Mouse (Mus musculus): Measurements from ENCODE around the gene Rabep1. TPM values are rescaled to one million over a fixed set of nuclear protein-coding genes. Genes with fewer than 3 reads are reported as not detected.

Rabep1 gene
- polyA plus RNA-seq, 1 experiment from 2014 or later = 38.0 TPM

DNA sequence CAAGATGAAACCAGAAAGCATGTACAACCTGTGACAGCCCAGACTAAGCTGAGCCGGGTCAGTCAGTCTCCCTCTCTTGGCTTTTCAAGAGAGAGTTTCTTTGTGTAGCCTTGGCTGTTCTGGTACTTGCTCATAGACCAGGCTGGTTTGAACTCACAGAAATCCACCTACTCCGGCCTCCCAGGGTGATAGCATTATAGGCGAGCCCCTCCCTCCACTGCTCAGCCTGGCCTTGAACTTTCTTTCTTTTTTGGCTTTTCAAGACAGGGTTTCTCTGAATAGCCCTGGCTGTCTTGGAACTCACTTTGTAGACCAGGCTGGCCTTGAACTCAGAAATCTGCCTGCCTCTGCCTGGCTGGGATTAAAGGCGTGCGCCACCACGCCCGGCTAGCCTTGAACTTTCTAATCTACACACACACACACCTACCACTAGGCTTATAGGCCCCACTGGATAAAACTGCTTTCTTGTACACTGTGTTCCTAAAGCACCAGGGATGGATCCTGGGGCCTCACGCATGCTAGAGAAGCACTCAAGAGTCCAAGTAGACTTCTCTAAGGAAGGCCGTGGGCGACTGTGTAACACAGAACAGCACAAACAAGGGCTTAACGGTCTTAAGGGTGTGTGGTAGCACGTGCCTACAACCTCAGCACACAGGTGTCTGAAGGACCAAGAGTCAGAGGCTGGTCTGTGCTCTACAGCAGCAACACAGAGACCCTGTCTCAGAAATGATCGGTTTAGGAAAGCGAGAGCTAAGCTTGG, 136.4 kb downstream of the Rabep1 start:
- H3K4me2 ChIP-seq = peak overlapping the region; percentile 76
- 91% methylated on average over 14 of the region's 14 CpGs for WGBS
- H3K4me1 ChIP-seq (replicated peaks) = peaks cover 12% of the 10 kb centered on the region
- H3K36me3 ChIP-seq = peaks cover 69% of the 10 kb centered on the region
- H3K27me3 ChIP-seq = no peaks in the 10 kb centered on the region
- H3K9me3 ChIP-seq = no peaks in the 10 kb centered on the region
- H3K27ac ChIP-seq = no peak overlapping the region
- no peak for ATAC-seq (ENCODE audit: insufficient number of reproducible peaks, insufficient read depth, low FRiP score, low TSS enrichment, low read depth)
- peak overlapping the region; percentile 99 for H3K4me3 ChIP-seq (replicated peaks)
- no peak overlapping the region for H3K9ac ChIP-seq (replicated peaks)

DNA sequence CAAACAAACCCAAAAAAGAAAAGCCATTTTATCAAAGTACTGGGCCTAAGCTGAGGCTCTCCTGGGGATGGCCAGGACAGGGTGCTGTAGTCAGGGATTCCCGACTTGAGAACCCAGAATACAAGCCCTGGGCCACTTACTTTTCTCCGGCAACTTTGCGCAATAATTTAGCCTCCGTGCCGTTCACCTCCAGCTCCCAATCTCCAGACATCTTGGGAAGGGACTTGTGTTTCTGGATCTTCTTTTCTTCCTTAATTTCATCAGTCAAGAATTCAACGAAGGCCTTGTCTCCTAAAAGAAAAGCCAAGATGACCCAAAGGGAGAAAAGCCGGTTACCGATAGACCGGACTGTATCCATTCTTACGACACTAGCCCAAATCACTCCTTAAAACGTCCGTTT, 137.5 kb downstream of the Rabep1 start:
- Histone ChIP-seq H3K9ac (replicated peaks) (peak overlapping the region; percentile 91), H3K4me3 (replicated peaks) (peak overlapping the region; percentile 99), H3K27me3 (no peaks in the 10 kb centered on the region), H3K9me3 (no peaks in the 10 kb centered on the region), H3K36me3 (peaks cover 69% of the 10 kb centered on the region), H3K27ac (no peak overlapping the region), H3K4me2 (peak overlapping the region; percentile 76), H3K4me1 (replicated peaks) (peaks cover 12% of the 10 kb centered on the region)
- 10% methylated on average over 12 of the region's 12 CpGs for WGBS
- ATAC-seq (ENCODE audit: insufficient number of reproducible peaks, insufficient read depth, low FRiP score, low TSS enrichment, low read depth) = no peak

DNA sequence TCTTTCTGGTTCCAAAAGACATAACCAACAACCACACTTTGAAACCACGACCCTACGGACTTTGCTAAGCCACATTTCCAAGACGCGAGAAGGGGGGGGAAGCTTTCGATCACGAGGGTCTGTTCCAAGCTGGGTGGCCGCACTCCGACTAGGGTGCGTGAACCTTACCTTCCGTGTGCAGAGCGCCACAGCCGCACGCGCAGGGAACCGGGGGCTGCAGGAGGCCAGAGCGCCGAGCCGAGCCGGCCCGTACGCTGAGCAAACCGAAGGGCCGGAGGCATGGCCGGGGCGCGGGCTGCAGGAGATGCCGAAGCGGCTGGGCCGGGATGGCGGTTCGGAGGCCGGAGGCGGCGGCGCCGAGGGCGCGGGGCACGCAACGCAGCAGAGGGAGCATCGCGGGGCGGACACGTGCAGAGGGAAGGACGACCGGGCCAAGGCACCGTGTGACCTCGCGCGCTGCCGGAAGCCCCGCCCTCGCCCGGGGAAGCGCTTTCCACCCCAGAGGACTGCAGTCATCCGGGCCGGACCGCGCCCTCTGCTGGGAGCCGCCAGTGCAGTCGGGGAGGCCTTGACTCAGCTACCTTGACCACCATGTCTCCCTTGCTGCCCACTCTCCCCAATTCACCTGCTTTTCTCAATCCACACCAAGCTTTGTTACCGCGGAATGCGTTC, 138.1 kb downstream of the Rabep1 start, which contains the start of gene C1qbp:
C1qbp (minus strand) TSS at position 470 of the 672 bp plus-strand sequence.
- Histone ChIP-seq H3K9me3 (no peaks in the 10 kb centered on the region), H3K4me3 (replicated peaks) (peak within 1 kb of the TSS; percentile 99), H3K27me3 (no peaks in the 10 kb centered on the region), H3K27ac (peak within 1 kb of the TSS; percentile 66), H3K9ac (replicated peaks) (peak within 1 kb of the TSS; percentile 91), H3K4me2 (peak within 1 kb of the TSS; percentile 76), H3K36me3 (peaks cover 69% of the 10 kb centered on the region), H3K4me1 (replicated peaks) (peaks cover 12% of the 10 kb centered on the region)
- peak; percentile 91 for ATAC-seq (ENCODE audit: insufficient number of reproducible peaks, insufficient read depth, low FRiP score, low TSS enrichment, low read depth)
- WGBS = under 1% methylated on average over 53 of the region's 64 CpGs

Other genes with a start within 250 kb of the Rabep1 start
- not detected in 2 replicates for gene 4930544D05Rik, start 228.9 kb upstream of the Rabep1 start, polyA plus RNA-seq (2016; fragmentation: Nextera tagmentation; extraction: Ambion mirVana)
- not detected in 2 replicates for gene Chrne, start 225.6 kb upstream of the Rabep1 start, polyA plus RNA-seq (2016; fragmentation: Nextera tagmentation; extraction: Ambion mirVana)
- gene Gp1ba, start 205.7 kb upstream of the Rabep1 start, polyA plus RNA-seq (2016; fragmentation: Nextera tagmentation; extraction: Ambion mirVana) = 0.22 and 0.31 TPM in 2 replicates
- gene Rnf167, start 197.5 kb upstream of the Rabep1 start, polyA plus RNA-seq (2016; fragmentation: Nextera tagmentation; extraction: Ambion mirVana) = 95.8 and 104 TPM in 2 replicates
- gene Slc25a11, start 197.3 kb upstream of the Rabep1 start, polyA plus RNA-seq (2016; fragmentation: Nextera tagmentation; extraction: Ambion mirVana) = 161 and 163 TPM in 2 replicates
- gene Pfn1, start 190.1 kb upstream of the Rabep1 start, polyA plus RNA-seq (2016; fragmentation: Nextera tagmentation; extraction: Ambion mirVana) = 1,494 and 1,514 TPM in 2 replicates
- 34.2 and 38.2 TPM in 2 replicates for gene Eno3, start 187.6 kb upstream of the Rabep1 start, polyA plus RNA-seq (2016; fragmentation: Nextera tagmentation; extraction: Ambion mirVana)
- 151 TPM in 2 replicates for gene Spag7, start 175.4 kb upstream of the Rabep1 start, polyA plus RNA-seq (2016; fragmentation: Nextera tagmentation; extraction: Ambion mirVana)
- gene Camta2, start 156.7 kb upstream of the Rabep1 start, polyA plus RNA-seq (2016; fragmentation: Nextera tagmentation; extraction: Ambion mirVana) = 9.9 and 12.8 TPM in 2 replicates
- gene Inca1, start 144.6 kb upstream of the Rabep1 start, polyA plus RNA-seq (2016; fragmentation: Nextera tagmentation; extraction: Ambion mirVana) = 1.0 and 1.4 TPM in 2 replicates
- 3.3 and 3.6 TPM in 2 replicates for gene Kif1c, start 144.2 kb upstream of the Rabep1 start, polyA plus RNA-seq (2016; fragmentation: Nextera tagmentation; extraction: Ambion mirVana)
- gene Zfp3, start 80.6 kb upstream of the Rabep1 start, polyA plus RNA-seq (2016; fragmentation: Nextera tagmentation; extraction: Ambion mirVana) = 6.8 and 7.2 TPM in 2 replicates
- not detected in 2 replicates for gene Scimp, start 32.2 kb upstream of the Rabep1 start, polyA plus RNA-seq (2016; fragmentation: Nextera tagmentation; extraction: Ambion mirVana)
- gene Nup88, start 125.2 kb downstream of the Rabep1 start, polyA plus RNA-seq (2016; fragmentation: Nextera tagmentation; extraction: Ambion mirVana) = 145 and 147 TPM in 2 replicates
- 70.5 and 78.1 TPM in 2 replicates for gene Rpain, start 125.4 kb downstream of the Rabep1 start, polyA plus RNA-seq (2016; fragmentation: Nextera tagmentation; extraction: Ambion mirVana)
- gene C1qbp, start 138.2 kb downstream of the Rabep1 start, polyA plus RNA-seq (2016; fragmentation: Nextera tagmentation; extraction: Ambion mirVana) = 259 and 269 TPM in 2 replicates
- gene Dhx33, start 159.7 kb downstream of the Rabep1 start, polyA plus RNA-seq (2016; fragmentation: Nextera tagmentation; extraction: Ambion mirVana) = 28.2 and 29.4 TPM in 2 replicates
- 54.0 and 56.8 TPM in 2 replicates for gene Mis12, start 174.8 kb downstream of the Rabep1 start, polyA plus RNA-seq (2016; fragmentation: Nextera tagmentation; extraction: Ambion mirVana)
- gene Derl2, start 175.1 kb downstream of the Rabep1 start, polyA plus RNA-seq (2016; fragmentation: Nextera tagmentation; extraction: Ambion mirVana) = 37.2 and 38.3 TPM in 2 replicates
- gene 6330403K07Rik, start 188.7 kb downstream of the Rabep1 start, polyA plus RNA-seq (2016; fragmentation: Nextera tagmentation; extraction: Ambion mirVana) = 250 and 257 TPM in 2 replicates